Mouse (Mus musculus) hindbrain, embryonic 12.5 days (tissue): ENCODE results near the gene Dhx32. TPM values are rescaled to one million over a fixed set of nuclear protein-coding genes. Genes with fewer than 3 reads are reported as not detected.

Source experiments
- ATAC-seq: fragments of 200-750 bp; cut with Nextera tagmentation; 2 replicates; pipeline ENCODE4 v1.8.0; 2017; ENCODE audit warnings: moderate TSS enrichment; ENCODE audit not compliant: low FRiP score
- H3K27ac ChIP-seq: fragments of 300-500 bp; sonication (generic); 2 replicates; pipeline ENCODE4 v1.5.1; 2016; ENCODE audit warnings: mild to moderate bottlenecking
- H3K27me3 ChIP-seq: fragments of 300-500 bp; sonication (generic); 2 replicates; pipeline ENCODE4 v1.6.1; 2016; ENCODE audit warnings: mild to moderate bottlenecking
- H3K36me3 ChIP-seq: fragments of 300-500 bp; sonication (generic); 2 replicates; pipeline ENCODE4 v1.6.1; 2016; ENCODE audit warnings: mild to moderate bottlenecking
- H3K4me1 ChIP-seq: fragments of 300-500 bp; sonication (generic); 2 replicates; pipeline ENCODE4 v1.6.1; 2016
- H3K4me2 ChIP-seq: fragments of 300-500 bp; sonication (generic); replicated peaks from 2 replicates; pipeline ENCODE4 v1.6.1; 2016; ENCODE audit warnings: mild to moderate bottlenecking
- H3K4me3 ChIP-seq: fragments of 300-500 bp; sonication (generic); 2 replicates; pipeline ENCODE4 v1.5.1; 2016; ENCODE audit warnings: mild to moderate bottlenecking
- H3K9ac ChIP-seq: fragments of 300-500 bp; sonication (generic); 2 replicates; pipeline ENCODE4 v1.6.1; 2016; ENCODE audit warnings: mild to moderate bottlenecking, moderate library complexity
- H3K9me3 ChIP-seq: fragments of 300-500 bp; sonication (generic); replicated peaks from 2 replicates; pipeline ENCODE4 v1.6.1; 2016; ENCODE audit warnings: mild to moderate bottlenecking
- WGBS: fragments of 180-500 bp; shearing (Covaris S2); methylation state at CpG from one replicate; pipeline ENCODE4 v1.1.7; 2016; 5-methylcytosine and 5-hydroxymethylcytosine counted together
- polyA plus RNA-seq: library from polyadenylated mRNA; unstranded; fragments of >200 nt; fragmentation: Nextera tagmentation; extraction: Ambion mirVana; gene quantifications from 2 replicates; pipeline ENCODE4 v1.2.1, GENCODE M21; 2016

Dhx32 gene
- polyA plus RNA-seq, 1 experiment from 2014 or later, result 33.0 TPM

DNA sequence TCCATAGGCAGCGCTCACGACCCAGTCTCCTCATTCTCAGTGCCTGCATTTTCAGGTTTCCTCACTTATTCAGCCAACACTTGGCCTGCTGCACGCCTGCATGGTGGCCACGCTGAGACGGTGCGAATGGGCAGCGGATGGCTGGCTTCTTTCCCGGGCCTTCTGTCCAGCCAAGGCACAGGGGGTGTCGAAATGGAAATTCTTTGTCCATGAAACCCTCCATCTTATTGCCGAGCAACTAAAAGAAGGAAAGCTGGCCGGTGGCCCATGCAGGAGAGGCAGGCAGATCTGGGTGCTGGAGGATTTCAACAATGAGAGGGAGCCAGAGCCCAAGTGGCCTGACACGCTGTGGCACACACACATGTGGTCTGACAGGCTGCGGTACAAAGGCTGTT lies 16.7 kb downstream of the Dhx32 start:
- Histone ChIP-seq H3K9ac (no peak overlapping the region), H3K4me3 (no peak overlapping the region), H3K27me3 (no peaks in the 10 kb centered on the region), H3K4me1 (0 out of 2 replicates have a peak, but pooled peaks cover 5% of the 10 kb centered on the region), H3K27ac (no peak overlapping the region), H3K4me2 (no peak overlapping the region), H3K9me3 (no peaks in the 10 kb centered on the region), H3K36me3 (no peaks in the 10 kb centered on the region)
- ATAC-seq, result 0 out of 2 replicates have a peak, but pooled peaks have one; percentile 26
- 67% methylated on average over 13 of the region's 13 CpGs for WGBS

DNA sequence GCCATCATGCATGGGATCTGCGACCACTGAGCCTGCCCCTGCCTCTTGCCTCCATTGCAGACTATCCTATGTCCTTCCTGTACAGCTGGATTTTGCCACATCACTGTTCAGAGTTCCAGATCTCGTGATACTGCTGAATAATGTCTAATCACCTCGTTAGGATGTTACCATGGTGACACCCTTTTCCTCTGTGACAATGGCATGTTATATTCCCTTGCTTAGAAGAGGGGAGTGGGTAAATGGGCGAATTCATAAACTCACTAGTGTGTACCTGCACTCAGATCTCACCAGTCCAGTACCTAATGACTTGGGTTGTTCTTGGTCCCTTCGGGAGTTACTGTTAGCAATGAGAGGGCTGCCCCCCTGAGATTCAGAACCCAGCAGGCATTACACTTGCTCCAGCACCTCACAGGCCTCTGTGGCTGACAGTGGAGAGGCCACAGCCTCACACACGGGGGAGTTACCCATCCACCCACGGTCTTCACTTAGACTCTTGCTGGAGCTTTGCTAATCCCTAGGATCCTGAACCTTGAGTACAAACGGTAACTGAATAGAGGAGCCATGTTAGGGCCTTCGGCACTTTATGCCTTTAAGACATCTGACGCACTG lies 17.2 kb downstream of the Dhx32 start:
- Histone ChIP-seq H3K4me1 (0 out of 2 replicates have a peak, but pooled peaks cover 5% of the 10 kb centered on the region), H3K27ac (no peak overlapping the region), H3K36me3 (no peaks in the 10 kb centered on the region), H3K9me3 (no peaks in the 10 kb centered on the region), H3K27me3 (no peaks in the 10 kb centered on the region), H3K4me3 (no peak overlapping the region), H3K9ac (no peak overlapping the region), H3K4me2 (no peak overlapping the region)
- no peak for ATAC-seq
- 72% methylated on average over 10 of the region's 10 CpGs for WGBS

DNA sequence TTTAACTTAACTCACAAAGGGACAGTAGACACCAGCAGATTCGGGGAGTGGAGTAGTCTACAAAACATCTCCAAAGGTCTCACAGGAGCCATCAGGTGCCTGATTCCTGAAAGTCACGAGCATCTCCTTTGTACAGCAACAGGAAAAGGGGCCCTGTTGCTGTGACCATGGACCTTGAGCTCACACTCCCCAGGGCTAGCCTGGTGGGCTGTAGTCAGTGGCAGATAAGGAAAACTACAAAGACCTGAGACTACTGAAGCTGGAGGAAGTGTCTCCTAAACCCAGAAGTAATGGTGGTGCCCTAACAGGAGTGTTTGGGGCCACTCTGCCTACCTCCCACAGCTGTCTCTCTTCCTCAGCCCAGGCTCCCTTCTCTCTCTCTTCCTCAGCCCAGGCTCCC lies 18.1 kb downstream of the Dhx32 start:
- WGBS, result 85% methylated on average over 2 of the region's 2 CpGs
- Histone ChIP-seq H3K27ac (no peak overlapping the region), H3K9me3 (no peaks in the 10 kb centered on the region), H3K4me3 (no peak overlapping the region), H3K4me1 (peaks cover 14% of the 10 kb centered on the region), H3K36me3 (no peaks in the 10 kb centered on the region), H3K27me3 (no peaks in the 10 kb centered on the region), H3K9ac (no peak overlapping the region), H3K4me2 (no peak overlapping the region)
- no peak for ATAC-seq

DNA sequence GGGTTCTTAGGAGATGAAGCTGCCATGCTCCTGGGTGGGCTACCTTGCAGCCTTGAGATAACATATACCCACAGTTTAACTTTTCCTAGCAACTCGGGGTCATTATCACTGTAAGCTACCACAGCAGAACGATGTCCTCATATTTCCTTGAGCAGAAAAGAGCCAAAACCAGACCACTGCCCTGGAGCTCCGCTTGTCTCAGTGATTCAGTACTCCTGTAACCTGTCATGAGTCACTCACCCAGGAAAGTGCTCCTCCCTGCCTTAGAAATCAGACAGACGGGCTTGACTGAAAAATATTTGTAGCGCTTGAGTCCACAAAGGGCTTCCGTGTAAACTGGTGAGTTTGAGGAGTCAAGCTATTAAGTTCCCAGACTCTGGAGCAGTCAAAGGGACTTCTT lies 19.8 kb downstream of the Dhx32 start:
- no peaks in the 10 kb centered on the region for H3K9me3 ChIP-seq
- no peak for ATAC-seq
- no peak overlapping the region for H3K9ac ChIP-seq
- H3K27me3 ChIP-seq, result no peaks in the 10 kb centered on the region
- 89% methylated on average over 6 of the region's 6 CpGs for WGBS
- H3K4me1 ChIP-seq, result peaks cover 17% of the 10 kb centered on the region
- H3K4me2 ChIP-seq, result no peak overlapping the region
- no peaks in the 10 kb centered on the region for H3K36me3 ChIP-seq
- H3K27ac ChIP-seq, result no peak overlapping the region
- H3K4me3 ChIP-seq, result no peak overlapping the region

DNA sequence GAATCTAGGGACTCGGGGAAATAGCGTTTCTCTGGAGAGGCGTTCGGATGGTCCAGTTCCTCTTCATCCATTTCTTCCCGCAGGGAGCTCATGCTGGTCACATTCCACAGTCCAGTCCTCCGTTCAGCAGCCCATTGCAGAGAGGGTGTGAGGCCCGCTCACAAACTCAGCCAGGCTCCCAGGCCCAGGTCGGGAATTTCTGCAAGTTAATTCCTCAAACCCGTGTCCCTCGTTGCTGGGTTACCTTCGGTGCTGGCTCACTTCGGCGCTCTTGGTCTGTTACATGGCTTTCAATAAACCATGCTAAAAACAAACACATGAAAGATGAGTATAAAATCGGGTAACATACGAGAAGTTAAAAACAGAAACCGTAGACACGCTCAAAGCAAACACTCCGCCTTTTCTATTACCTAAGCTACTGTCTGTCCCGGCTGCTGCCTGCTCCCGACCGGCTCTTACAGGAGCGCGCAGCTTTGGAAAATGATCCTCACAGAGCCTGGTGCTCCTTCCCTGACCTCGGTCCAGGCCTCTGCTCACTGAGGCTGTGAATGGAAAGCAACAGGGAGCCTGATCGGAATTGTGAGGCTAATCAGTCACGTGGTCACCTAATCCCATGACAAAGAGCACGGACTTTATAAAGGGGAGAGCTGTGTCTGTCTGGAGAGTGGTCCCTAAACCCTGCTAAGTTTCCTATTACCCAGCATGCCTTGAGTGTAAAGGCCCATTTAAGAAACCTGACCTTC lies 22.7 kb downstream of the Dhx32 start:
- H3K27ac ChIP-seq, result peak overlapping the region; percentile 75
- H3K36me3 ChIP-seq, result no peaks in the 10 kb centered on the region
- peak overlapping the region; percentile 19 for H3K4me3 ChIP-seq
- peak overlapping the region; percentile 20; the same call in 1 of the 2 replicates for H3K9ac ChIP-seq
- ATAC-seq, result peak; percentile 88
- no peaks in the 10 kb centered on the region for H3K27me3 ChIP-seq
- peak overlapping the region; percentile 48 for H3K4me2 ChIP-seq
- no peaks in the 10 kb centered on the region for H3K9me3 ChIP-seq
- 2% methylated on average over 27 of the region's 27 CpGs for WGBS
- peaks cover 18% of the 10 kb centered on the region for H3K4me1 ChIP-seq

DNA sequence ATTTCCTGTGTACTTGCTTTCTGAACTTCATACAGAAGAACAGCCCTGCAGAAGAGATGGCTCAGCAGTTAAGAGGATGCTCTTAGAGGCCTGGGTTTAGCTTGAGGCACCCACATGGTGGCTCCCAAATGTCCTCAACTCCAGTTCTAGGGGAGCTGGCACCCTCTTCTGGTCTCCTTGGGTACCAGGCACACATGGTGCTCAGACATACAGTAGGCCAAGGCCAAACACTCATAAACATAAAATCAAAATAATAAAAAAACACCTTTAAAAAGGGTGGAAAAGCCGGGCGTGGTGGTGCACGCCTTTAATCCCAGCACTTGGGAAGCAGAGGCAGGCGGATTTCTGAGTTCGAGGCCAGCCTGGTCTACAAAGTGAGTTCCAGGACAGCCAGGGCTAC lies 23.8 kb downstream of the Dhx32 start:
- Histone ChIP-seq H3K27ac (no peak overlapping the region), H3K4me1 (peaks cover 18% of the 10 kb centered on the region), H3K9ac (no peak overlapping the region), H3K9me3 (no peaks in the 10 kb centered on the region), H3K4me3 (no peak overlapping the region), H3K36me3 (no peaks in the 10 kb centered on the region), H3K27me3 (no peaks in the 10 kb centered on the region), H3K4me2 (no peak overlapping the region)
- ATAC-seq, result no peak
- WGBS, result 92% methylated on average over 5 of the region's 5 CpGs

DNA sequence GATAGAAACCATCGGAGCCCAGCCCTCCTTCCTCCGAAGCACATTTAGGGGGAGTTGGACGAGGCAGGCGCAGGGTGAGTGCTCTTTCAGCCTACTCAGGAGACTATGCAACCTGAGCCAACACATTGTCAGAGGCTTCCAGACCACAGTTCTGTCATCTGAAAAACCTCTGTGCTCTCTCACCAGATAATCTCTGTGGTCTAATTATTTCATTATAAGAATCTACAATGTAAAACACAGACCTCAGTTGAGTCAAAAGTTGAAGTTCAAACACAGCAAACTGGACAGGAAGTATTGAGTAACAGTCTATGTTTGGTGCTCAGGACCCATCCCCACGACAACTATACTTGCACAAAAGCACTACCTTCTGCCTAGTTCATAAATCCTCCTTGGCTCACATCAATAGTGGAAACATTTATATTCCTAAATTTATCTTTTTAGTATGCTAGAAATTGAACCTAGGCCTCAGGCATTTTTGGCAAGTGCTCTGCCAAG lies 24.5 kb downstream of the Dhx32 start:
- H3K36me3 ChIP-seq, result no peaks in the 10 kb centered on the region
- no peak overlapping the region for H3K9ac ChIP-seq
- H3K4me3 ChIP-seq, result no peak overlapping the region
- no peak for ATAC-seq
- no peaks in the 10 kb centered on the region for H3K27me3 ChIP-seq
- no peak overlapping the region for H3K27ac ChIP-seq
- H3K4me2 ChIP-seq, result no peak overlapping the region
- WGBS, result 42% methylated on average over 5 of the region's 5 CpGs
- no peaks in the 10 kb centered on the region for H3K9me3 ChIP-seq
- peaks cover 18% of the 10 kb centered on the region for H3K4me1 ChIP-seq

DNA sequence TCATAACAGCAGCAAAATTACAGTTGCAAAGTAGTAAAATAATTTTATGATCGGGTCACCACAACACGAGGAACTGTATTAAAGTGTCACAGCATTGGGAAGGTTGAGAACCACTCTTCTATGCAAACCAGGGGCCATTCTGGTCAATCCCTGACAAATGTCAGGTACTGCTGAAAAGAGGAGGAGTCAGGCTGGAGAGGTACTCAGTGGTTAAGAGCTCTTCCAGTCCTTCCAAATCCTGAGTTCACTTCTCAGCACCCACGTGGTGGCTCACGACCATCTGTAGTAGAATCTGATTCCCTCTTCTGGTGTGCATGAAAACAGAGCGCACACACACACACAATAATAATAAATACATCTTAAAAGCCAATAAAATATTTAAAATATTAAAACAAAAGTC lies 31.4 kb downstream of the Dhx32 start:
- no peaks in the 10 kb centered on the region for H3K9me3 ChIP-seq
- 91% methylated on average over 5 of the region's 5 CpGs for WGBS
- no peak for ATAC-seq
- H3K27me3 ChIP-seq, result no peaks in the 10 kb centered on the region
- no peak overlapping the region for H3K4me3 ChIP-seq
- H3K4me2 ChIP-seq, result no peak overlapping the region
- H3K27ac ChIP-seq, result no peak overlapping the region
- H3K36me3 ChIP-seq, result peaks cover 9% of the 10 kb centered on the region; the same call in 1 of the 2 replicates
- H3K4me1 ChIP-seq, result no peaks in the 10 kb centered on the region
- no peak overlapping the region for H3K9ac ChIP-seq

DNA sequence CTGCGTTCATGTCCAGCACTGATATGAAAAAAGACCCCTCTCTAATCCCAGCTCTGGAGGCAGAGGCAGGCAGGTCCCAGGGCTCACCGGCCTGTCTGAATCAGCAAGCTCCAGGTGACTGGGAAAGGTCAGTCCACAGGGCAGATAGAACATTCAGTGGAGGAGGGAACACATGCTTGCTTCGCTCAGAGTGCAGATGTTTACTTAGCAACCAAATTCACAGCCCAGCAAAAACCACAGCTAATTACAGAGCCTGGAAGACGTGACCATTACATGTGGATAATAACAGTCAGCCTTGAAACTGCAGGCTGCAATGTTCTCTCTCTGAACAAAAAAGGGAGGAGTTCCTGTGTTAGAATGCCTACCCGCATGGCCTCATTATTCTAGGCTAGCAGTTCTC lies 31.9 kb downstream of the Dhx32 start:
- Histone ChIP-seq H3K36me3 (peaks cover 9% of the 10 kb centered on the region; the same call in 1 of the 2 replicates), H3K4me2 (no peak overlapping the region), H3K9ac (no peak overlapping the region), H3K4me1 (no peaks in the 10 kb centered on the region), H3K27ac (no peak overlapping the region), H3K27me3 (no peaks in the 10 kb centered on the region), H3K4me3 (no peak overlapping the region), H3K9me3 (no peaks in the 10 kb centered on the region)
- ATAC-seq, result no peak
- 72% methylated on average over 5 of the region's 5 CpGs for WGBS

DNA sequence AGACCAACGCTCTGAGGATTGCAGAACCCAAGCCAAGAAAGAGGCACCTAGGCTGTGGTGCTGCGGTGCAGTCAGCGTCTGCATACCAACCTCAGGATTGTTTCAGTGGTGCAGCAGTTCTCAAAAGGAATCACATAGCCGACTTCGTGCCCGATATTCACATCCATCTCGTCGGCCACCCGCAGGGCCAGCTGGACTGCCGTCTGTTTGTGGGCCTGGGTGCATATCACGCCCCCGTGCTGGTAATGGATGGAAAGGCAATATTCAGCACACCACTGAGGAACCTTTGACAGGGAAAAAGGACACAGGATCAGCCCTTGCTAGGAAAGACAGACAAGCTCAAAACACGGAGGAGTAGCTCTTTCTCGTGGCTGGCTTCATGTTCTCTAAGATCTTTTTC lies 33.8 kb downstream of the Dhx32 start:
- no peak overlapping the region for H3K4me2 ChIP-seq
- 80% methylated on average over 14 of the region's 14 CpGs for WGBS
- ATAC-seq, result no peak
- no peak overlapping the region for H3K9ac ChIP-seq
- H3K9me3 ChIP-seq, result no peaks in the 10 kb centered on the region
- H3K4me1 ChIP-seq, result no peaks in the 10 kb centered on the region
- no peak overlapping the region for H3K4me3 ChIP-seq
- peaks cover 9% of the 10 kb centered on the region; the same call in 1 of the 2 replicates for H3K36me3 ChIP-seq
- no peak overlapping the region for H3K27ac ChIP-seq
- H3K27me3 ChIP-seq, result no peaks in the 10 kb centered on the region

DNA sequence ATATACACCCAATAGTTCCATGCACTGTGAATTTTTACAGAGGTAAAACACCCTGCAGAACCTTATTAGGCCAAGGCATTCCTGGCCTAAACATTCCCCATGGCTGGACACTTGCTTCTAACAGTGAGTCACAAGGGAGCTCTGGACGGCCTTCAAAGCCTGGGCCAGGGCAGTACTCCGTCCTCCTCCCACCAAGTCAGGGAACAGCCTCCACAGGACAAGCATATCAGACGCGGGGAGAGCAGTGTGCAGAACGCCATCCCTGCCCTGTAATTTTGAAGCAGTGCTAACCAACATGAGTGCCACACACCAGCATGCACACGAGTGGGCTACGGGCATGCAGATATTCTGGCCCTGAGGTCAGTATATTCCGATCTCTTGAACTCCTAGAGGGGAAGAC lies 35.2 kb downstream of the Dhx32 start:
- no peaks in the 10 kb centered on the region for H3K9me3 ChIP-seq
- peaks cover 16% of the 10 kb centered on the region for H3K36me3 ChIP-seq
- no peak overlapping the region for H3K27ac ChIP-seq
- no peaks in the 10 kb centered on the region for H3K27me3 ChIP-seq
- H3K4me3 ChIP-seq, result no peak overlapping the region
- WGBS, result 91% methylated on average over 8 of the region's 8 CpGs
- H3K4me2 ChIP-seq, result no peak overlapping the region
- no peaks in the 10 kb centered on the region for H3K4me1 ChIP-seq
- H3K9ac ChIP-seq, result no peak overlapping the region
- no peak for ATAC-seq

DNA sequence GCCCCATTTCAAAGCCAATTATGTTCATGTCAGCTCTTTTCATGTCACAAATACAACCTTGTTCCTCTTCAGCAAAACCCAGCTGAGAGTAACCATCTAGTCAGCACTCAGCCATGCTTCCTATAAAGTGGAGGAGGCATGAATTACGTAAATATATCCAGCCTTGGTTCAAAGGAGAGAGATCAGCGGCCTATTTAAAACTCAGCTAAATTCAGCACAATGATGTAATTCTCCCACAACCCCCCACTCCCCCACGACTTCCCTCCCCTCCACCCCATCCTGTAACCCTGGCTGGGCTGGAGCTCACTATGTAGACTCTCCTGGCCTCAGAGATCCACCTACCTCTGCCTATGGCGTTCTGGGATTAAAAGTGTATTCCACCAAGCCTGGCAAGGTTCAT lies 37.8 kb downstream of the Dhx32 start:
- 70% methylated on average over 4 of the region's 4 CpGs for WGBS
- H3K4me1 ChIP-seq, result no peaks in the 10 kb centered on the region
- H3K9ac ChIP-seq, result no peak overlapping the region
- peaks cover 38% of the 10 kb centered on the region for H3K36me3 ChIP-seq
- H3K27me3 ChIP-seq, result no peaks in the 10 kb centered on the region
- no peak overlapping the region for H3K27ac ChIP-seq
- H3K4me2 ChIP-seq, result no peak overlapping the region
- H3K9me3 ChIP-seq, result no peaks in the 10 kb centered on the region
- no peak for ATAC-seq
- no peak overlapping the region for H3K4me3 ChIP-seq

DNA sequence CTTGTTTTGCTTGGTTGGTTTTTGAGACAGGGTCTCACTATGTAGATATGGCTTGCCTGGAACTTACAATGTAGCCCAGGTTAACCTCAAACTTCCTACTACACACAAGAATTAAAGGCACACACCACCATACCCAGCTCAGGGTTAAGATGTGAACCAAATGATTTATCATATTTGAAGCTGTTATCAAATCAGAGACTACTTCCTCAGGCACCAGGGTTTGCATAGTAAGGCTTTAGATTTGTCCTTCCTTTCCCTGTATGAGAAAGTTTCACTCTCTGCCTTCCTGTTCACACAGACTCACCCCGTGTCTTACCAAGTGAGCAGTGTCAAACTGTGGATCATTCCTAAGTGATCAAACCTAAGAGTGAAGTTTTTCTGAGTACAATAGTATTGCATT lies 38.3 kb downstream of the Dhx32 start:
- Histone ChIP-seq H3K9ac (no peak overlapping the region), H3K4me3 (no peak overlapping the region), H3K27ac (no peak overlapping the region), H3K36me3 (peaks cover 38% of the 10 kb centered on the region), H3K4me1 (no peaks in the 10 kb centered on the region), H3K27me3 (no peaks in the 10 kb centered on the region), H3K4me2 (no peak overlapping the region), H3K9me3 (no peaks in the 10 kb centered on the region)
- no peak for ATAC-seq
- WGBS, result 80% methylated on average over 1 of the region's 1 CpGs
